Comparison of ENCODE assay signal across 29 mouse cellular contexts in the genomic region with DNA sequence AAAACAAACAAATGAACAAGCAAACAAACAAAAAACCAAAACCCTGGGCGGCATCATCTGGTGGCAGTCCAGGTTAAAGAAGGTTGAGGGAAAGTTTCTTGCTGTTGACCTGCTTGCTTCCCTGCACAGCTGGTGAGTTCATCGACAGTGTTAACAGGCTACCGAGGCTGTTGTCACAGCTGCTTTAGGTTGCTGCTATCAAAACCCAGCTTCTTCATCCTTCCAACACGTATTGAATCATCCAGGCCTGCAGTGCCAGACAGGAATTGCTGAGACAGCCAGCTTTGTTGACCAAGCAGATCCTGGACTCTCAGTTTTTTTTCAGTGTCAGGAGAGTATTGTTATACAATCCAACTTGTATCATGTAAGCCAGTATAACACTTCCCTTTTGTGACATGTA.
DNase-seq lines count a peak whose midpoint lies in the region; ATAC-seq and TF ChIP-seq lines count a peak whose summit lies in the region.
"Had no signal": no experiment of that assay in that cellular context is flagged by ENCODE, and none has a peak within 500 bp of the region (broad histone marks: within the 10 kb centered on the region; RNA-seq: fewer than 3 reads in every experiment).

No protein-coding gene starts in this region.

- peak; percentile 62; the same call in 1 of the 2 replicates for ATAC-seq in lung, embryonic 14.5 days (ENCODE audit: insufficient read depth)
- ATAC-seq in neural tube, embryonic 11.5 days (ENCODE audit: insufficient read depth, low FRiP score, low TSS enrichment): no peak
- ATAC-seq: forebrain, embryonic 16.5 days; hindbrain, embryonic 16.5 days; Patski had no signal

- intact Hi-C loops in left cerebral cortex, postnatal 4 days (cut with DNase I): no loop called here
- intact Hi-C loops in left cerebral cortex, postnatal 25 days (cut with DNase I): loop anchor here (10.0 kb wide), 1 partner anchor 829 kb away; no protein-coding TSS in a partner anchor

- no peaks in the 10 kb centered on the region for H3K4me1 ChIP-seq in lung, embryonic 14.5 days (ENCODE audit: insufficient read depth)
- no peaks in the 10 kb centered on the region for H3K4me1 ChIP-seq in neural tube, embryonic 11.5 days (ENCODE audit: control insufficient read depth, insufficient read depth, low read length)
- H3K4me1 ChIP-seq: heart, embryonic 13.5 days; limb, embryonic 10.5 days; limb, embryonic 15.5 days; liver, embryonic 13.5 days; lung, embryonic 15.5 days; neural tube, embryonic 12.5 days had no signal

- no peak overlapping the region for H3K4me2 ChIP-seq in lung, embryonic 14.5 days
- no peak overlapping the region for H3K4me2 ChIP-seq in neural tube, embryonic 11.5 days (ENCODE audit: low read depth)
- H3K4me2 ChIP-seq: heart, embryonic 13.5 days; limb, embryonic 15.5 days; liver, embryonic 13.5 days; lung, embryonic 15.5 days; neural tube, embryonic 12.5 days had no signal

- no peak overlapping the region for H3K27ac ChIP-seq in lung, embryonic 14.5 days (ENCODE audit: low read depth)
- H3K27ac ChIP-seq in neural tube, embryonic 11.5 days (ENCODE audit: low read depth, low read length): no peak overlapping the region
- H3K27ac ChIP-seq: heart, embryonic 13.5 days; layer of hippocampus, adult 2 months; limb, embryonic 10.5 days; limb, embryonic 15.5 days; liver, embryonic 13.5 days; lung, embryonic 15.5 days; neural tube, embryonic 12.5 days had no signal

- H3K36me3 ChIP-seq in lung, embryonic 14.5 days (ENCODE audit: insufficient read depth): no peaks in the 10 kb centered on the region
- H3K36me3 ChIP-seq in neural tube, embryonic 11.5 days (ENCODE audit: control insufficient read depth, insufficient read depth, low read length): no peaks in the 10 kb centered on the region
- H3K36me3 ChIP-seq: heart, embryonic 13.5 days; limb, embryonic 10.5 days; limb, embryonic 15.5 days; liver, embryonic 13.5 days; lung, embryonic 15.5 days; neural tube, embryonic 12.5 days had no signal

- TF ChIP-seq CTCF in lung, embryonic 14.5 days (IDR thresholded peaks at IDR 0.05; ENCODE audit: low read depth): no peak

- H3K4me3 ChIP-seq in lung, embryonic 14.5 days (ENCODE audit: low read depth, low read length): no peak overlapping the region
- no peak overlapping the region for H3K4me3 ChIP-seq in neural tube, embryonic 11.5 days (ENCODE audit: low read depth, low read length)
- H3K4me3 ChIP-seq: erythroblast, embryonic 14.5 days; heart, embryonic 13.5 days; layer of hippocampus, adult 2 months; limb, embryonic 10.5 days; limb, embryonic 15.5 days; liver, embryonic 13.5 days; lung, embryonic 15.5 days; neural tube, embryonic 12.5 days had no signal

- H3K27me3 ChIP-seq in lung, embryonic 14.5 days (ENCODE audit: insufficient read depth, low read length): no peaks in the 10 kb centered on the region
- H3K27me3 ChIP-seq in neural tube, embryonic 11.5 days (ENCODE audit: control insufficient read depth, insufficient read depth, low read length): no peaks in the 10 kb centered on the region
- H3K27me3 ChIP-seq: heart, embryonic 13.5 days; limb, embryonic 15.5 days; liver, embryonic 13.5 days; lung, embryonic 15.5 days; neural tube, embryonic 12.5 days; Patski had no signal

- peak; percentile 52 for DNase-seq in lung, embryonic 14.5 days
- DNase-seq in lung, adult 18-20 months: no peak
- DNase-seq in neural tube, embryonic 11.5 days (ENCODE audit: low spot score): peak; percentile 13
- DNase-seq in neural tube, embryonic 10.5 days (ENCODE audit: extremely low spot score, low spot score): no peak
- DNase-seq in embryo, embryonic 9.5 days (ENCODE audit: extremely low spot score): peak; percentile 3
- no peak for DNase-seq in left cerebral cortex, postnatal 4 days
- no peak for DNase-seq in left cerebral cortex, postnatal 25 days (ENCODE audit: low spot score in 2 of 2)
- DNase-seq: adrenal gland, postnatal 10 days; cerebellum, adult 9-10 months; cerebellum, postnatal 36 days; heart, postnatal 10 days; kidney, adult 18-20 months; kidney, postnatal 36 days; liver, embryonic 13.5 days; midbrain, embryonic 14.5 days; right cerebral cortex, adult 18-20 months; spleen, adult 18-20 months; thymus, adult 2 months; thymus, postnatal 36 days had no signal

- no peak overlapping the region for H3K9ac ChIP-seq in lung, embryonic 14.5 days
- H3K9ac ChIP-seq in neural tube, embryonic 11.5 days (ENCODE audit: low read length): no peak overlapping the region
- H3K9ac ChIP-seq: heart, embryonic 13.5 days; limb, embryonic 15.5 days; liver, embryonic 13.5 days; lung, embryonic 15.5 days; neural tube, embryonic 12.5 days had no signal

- H3K9me3 ChIP-seq in lung, embryonic 14.5 days (ENCODE audit: low read depth, low read length): no peaks in the 10 kb centered on the region
- no peaks in the 10 kb centered on the region for H3K9me3 ChIP-seq in neural tube, embryonic 11.5 days (ENCODE audit: control insufficient read depth, low read length)
- H3K9me3 ChIP-seq: heart, embryonic 13.5 days; limb, embryonic 10.5 days; limb, embryonic 15.5 days; liver, embryonic 13.5 days; lung, embryonic 15.5 days; neural tube, embryonic 12.5 days had no signal

- WGBS in lung, embryonic 14.5 days: 26% methylated on average over 4 of the region's 4 CpGs
- WGBS in neural tube, embryonic 11.5 days: 66% methylated on average over 4 of the region's 4 CpGs

Comparison
In these comparisons a context has a peak if more than half of its experiments do, and no peak if none do; other contexts are left out.
1. DNase-seq: peak in lung, embryonic 14.5 days (single experiment), neural tube, embryonic 11.5 days (single experiment) and embryo, embryonic 9.5 days (single experiment); none in lung, adult 18-20 months (0 of 2), neural tube, embryonic 10.5 days (single experiment), left cerebral cortex, postnatal 4 days (single experiment) and left cerebral cortex, postnatal 25 days (0 of 2).